Mouse (Mus musculus) c-Kit-negative CD71-positive TER-119-positive erythroid progenitor cells, embryonic 14.5 days (primary cell): Measurements from ENCODE around the gene Cad.
A peak's percentile ranks its signal among the peaks of the same experiment; 100 is the strongest.
"Not testable (repeated sequence)": the region's sequence is repeated elsewhere in the genome, so short reads cannot be mapped to it uniquely, and the experiment has no call there.

Source experiments
- DNase-seq: peaks from one replicate; pipeline ENCODE4 v3.0.0-alpha.2; 2013; ENCODE audit warnings: low read depth, low spot score

The Cad gene

DNA sequence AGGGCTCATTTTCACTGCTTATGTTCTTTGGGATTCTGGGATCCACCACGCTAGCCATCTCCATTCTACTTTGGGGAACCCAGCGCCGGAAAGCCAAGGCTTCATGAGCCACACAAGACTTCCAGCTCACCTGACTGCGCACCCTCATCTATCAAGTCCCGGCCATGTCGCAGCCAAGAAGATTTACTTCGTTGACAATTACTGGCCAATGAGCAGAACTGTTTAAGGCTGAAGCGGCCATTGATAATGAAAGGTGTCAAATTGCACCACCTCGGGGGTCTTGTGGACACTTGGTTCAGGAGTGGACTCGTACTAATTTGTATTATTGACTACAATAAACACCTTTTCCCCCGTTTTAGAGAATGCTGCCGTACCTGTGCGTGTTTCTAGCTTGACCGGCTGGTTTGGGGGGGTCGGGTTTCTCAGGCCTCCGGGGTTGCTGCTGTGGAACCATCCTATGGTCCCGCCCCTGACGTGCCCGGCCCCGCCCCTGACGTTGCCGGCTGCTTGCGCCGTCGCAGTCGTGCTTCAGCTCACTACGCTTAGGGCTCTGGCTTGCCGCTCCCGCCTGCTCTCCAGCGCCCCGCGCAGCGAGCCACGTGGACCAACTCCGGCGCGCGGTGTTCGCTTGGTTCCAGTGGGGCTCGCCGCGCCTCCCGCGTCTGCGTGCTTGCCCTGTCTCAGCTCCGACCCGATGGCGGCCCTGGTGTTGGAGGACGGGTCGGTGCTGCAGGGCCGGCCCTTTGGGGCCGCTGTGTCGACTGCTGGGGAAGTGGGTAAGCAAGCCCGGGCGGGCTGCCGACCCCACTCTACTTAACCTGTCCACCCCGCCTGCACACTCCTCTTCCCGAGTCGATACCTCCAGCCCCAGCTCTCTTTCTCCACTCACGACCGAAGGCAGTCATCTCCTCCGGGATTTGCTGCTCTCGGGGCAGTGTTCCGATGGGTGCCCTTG is at the start of gene Cad:
Cad (plus strand) TSS at position 520 of the 955 bp plus-strand sequence.
- DNase-seq: peak; percentile 81

GRCm38 (mm10) chr5:31012737-31013136 is 41.8 kb upstream of the Cad start:
- DNase-seq: no peak

- DNase-seq: no peak
Observed at GRCm38 (mm10) chr5:31015913-31016312, 38.7 kb upstream of the Cad start.

DNA sequence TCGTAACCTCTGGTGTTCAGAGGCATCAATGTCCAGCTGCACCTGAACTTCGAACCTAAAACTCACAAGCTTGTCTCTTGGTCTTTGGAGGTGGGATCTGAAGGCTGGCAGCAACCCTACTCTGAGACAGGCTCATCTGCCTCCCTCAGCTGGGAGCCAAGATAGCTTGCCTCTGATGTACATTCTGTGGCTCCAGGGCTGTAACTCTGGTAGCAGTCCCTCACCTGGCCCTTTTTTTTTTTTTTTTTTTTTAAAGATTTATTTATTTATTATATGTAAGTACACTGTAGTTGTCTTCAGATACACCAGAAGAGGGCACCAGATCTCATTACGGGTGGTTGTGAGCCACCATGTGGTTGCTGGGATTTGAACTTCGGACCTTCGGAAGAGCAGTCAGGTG is 32.8 kb upstream of the Cad start:
- not testable (repeated sequence) for DNase-seq

GRCm38 (mm10) chr5:31022690-31023089 is 31.9 kb upstream of the Cad start:
- no peak for DNase-seq

DNA sequence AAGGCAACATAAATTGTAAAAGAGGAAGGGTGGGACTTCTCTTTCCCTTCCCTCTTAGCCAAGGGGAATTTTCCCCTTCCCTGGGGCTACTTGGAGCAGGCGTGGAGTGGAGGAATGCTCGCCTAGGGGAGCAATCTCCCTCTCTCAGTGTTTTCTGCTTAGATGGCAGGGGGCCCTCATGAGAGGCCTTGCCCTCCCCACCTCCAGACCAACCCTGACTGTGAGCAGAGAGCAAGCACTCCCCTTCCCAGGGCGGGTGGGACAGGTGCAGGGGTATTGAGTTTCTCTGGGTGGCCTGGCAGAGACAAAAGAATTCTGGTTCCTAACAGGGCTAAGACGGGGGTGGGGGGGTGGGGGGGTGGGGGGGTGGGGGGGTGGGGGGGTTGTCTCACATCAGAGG is 31.3 kb upstream of the Cad start:
- DNase-seq: no peak

DNA sequence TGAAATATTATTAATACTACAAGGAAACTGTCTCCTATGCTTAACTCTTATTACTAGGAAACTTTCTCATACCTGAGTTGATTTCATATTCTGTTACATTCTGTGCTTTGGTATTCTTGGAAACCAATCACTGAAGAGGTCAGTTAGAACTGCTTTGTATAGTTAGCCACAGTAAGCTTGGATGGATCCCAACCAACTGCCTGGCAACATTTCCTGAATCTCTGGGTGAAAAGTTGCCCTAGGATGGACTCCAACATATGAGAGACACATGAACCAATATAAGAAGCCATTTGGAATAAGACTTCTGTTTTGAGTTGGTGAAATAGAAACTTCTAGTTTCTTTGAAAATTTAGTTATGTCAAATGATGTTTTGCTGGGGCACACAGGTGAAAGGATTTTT is 29.9 kb upstream of the Cad start:
- no peak for DNase-seq

GRCm38 (mm10) chr5:31030926-31031325 is 23.7 kb upstream of the Cad start:
- DNase-seq: no peak

DNA sequence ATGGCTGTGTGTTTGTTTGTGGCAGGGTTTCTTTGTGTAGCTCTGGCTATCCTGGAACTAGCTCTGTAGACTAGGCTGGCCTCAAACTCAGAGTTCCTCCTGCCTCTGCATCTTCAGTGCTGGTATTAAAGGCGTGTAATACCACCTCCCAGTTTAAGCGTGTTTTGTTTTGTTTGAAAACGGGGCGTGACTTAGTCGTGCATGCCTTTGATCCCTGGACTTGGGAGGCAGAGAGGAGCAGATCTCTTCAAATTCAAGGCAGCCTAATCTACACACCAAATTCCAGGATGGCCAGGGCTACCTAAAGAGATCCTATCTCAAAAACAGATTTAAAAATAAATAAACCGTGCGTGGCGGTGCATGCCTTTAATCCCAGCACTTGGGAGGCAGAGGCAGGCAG is 23.1 kb upstream of the Cad start:
- no peak for DNase-seq

DNA sequence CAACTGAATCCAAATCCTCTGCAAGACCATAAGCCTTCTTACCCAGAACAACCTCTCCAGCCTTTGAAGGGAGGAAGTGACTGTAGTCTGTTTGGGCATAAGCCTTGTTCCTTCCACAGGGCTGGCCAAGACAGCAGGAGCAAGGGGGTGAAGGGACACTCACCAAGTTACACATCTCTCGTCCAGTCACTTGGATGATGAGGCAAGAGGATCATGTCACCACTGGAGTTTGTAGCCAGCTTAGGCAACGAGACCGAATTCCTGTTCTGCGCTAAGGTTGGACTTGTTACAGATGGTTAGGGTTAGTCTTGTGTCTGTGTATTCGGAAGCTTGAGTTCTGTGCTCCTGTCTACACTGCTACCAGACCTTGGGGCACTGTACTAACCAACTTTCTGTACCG is 19.9 kb upstream of the Cad start:
- no peak for DNase-seq

- not testable (repeated sequence) for DNase-seq
Observed at GRCm38 (mm10) chr5:31036556-31036955, 18.0 kb upstream of the Cad start.

DNA sequence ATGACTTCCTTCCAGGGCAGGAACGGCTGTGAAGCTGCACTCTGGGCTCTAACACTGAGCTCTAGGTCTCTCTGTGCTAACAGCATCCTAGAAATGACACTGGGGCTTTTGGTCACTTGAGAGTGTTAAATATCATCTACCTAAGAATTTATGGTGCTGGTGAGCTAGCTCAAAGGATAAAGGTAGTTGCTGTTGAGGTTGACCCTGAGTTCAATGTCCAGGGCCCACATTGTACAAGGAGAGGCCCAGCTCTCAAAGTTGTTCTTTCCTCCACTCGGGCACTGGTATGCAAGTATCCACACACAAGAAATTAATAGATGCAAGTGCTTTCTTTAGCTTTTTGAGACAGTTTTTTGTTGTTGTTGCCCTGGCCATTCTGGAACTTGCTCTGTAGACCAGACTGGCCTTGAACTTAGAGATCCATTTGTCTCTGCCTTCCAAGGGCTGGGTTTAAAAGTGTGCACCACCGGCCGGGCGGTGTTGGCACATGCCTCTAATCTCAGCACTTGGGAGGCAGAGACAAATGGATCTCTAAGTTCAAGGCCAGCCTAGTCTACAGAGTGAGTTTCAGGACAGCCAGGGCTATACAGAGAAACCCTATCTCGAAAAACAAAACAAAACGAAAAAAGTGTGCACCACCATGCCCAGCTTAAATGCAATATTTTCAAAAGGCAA is 16.3 kb upstream of the Cad start:
- DNase-seq: no peak

GRCm38 (mm10) chr5:31046416-31046815 is 8.2 kb upstream of the Cad start:
- DNase-seq: no peak

DNA sequence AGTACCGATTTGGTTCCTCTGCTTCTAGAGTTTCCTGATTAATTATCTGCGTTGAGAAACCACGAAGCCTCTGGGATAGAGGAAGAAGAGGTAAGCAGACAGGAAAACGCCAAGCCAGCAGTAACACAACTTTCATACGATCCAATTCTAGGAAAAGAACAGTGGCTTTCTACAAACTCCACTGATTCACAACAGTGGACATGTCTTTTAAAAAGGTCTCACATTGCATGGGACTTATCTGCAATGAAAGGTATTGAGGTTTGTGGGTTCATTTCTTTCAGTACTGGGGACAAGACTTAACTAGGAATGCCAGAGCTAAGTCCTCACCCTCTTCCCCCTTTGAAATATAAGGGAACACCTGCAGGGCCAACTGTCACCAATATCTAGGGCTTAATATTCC is 7.5 kb upstream of the Cad start:
- DNase-seq: no peak

GRCm38 (mm10) chr5:31047848-31048762 is 6.5 kb upstream of the Cad start, which contains the start of gene Atraid:
Atraid (plus strand) TSS chr5:31048312.
- DNase-seq: peak; percentile 97

- DNase-seq: peak; percentile 50
Observed at GRCm38 (mm10) chr5:31048763-31049641, 5.6 kb upstream of the Cad start, which contains the start of gene Slc5a6. Slc5a6 (minus strand) TSS chr5:31048924.

GRCm38 (mm10) chr5:31050427-31050826 is 4.2 kb upstream of the Cad start:
- no peak for DNase-seq

DNA sequence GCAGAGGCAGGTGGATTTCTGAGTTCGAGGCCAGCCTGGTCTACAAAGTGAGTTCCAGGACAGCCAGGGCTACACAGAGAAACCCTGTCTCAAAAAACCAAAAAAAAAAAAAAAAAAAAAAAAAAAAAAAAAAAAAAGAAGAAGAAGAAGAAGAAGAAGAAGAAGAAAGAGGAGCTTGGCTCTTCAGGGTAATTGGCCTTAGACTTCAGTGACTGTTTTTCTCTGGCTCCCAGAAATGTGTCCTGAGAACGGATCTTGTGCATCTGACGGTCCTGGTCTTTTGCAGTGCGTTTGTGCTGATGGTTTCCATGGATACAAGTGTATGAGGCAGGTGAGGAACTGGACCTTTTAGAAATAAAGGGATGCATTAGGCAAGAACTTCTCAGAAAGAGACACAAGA is 852 bp upstream of the Cad start:
- DNase-seq: not testable (repeated sequence)

GRCm38 (mm10) chr5:31055216-31056140 is 898 bp downstream of the Cad start:
- no peak for DNase-seq

GRCm38 (mm10) chr5:31069810-31070209 is 15.2 kb downstream of the Cad start:
- DNase-seq: no peak
